Mouse (Mus musculus) midbrain, embryonic 10.5 days (tissue): ENCODE results near the gene Fam19a2. TPM values are rescaled to one million over a fixed set of nuclear protein-coding genes. Genes with fewer than 3 reads are reported as not detected.

Experiments used
- DNase-seq: peaks from one replicate; pipeline ENCODE4 v3.0.0-alpha.2; 2017; ENCODE audit warnings: low spot score
- H3K27ac ChIP-seq: fragments of 300-500 bp; sonication (generic); replicated peaks from 2 replicates; pipeline ENCODE4 v1.5.1; 2016; ENCODE audit warnings: mild to moderate bottlenecking
- H3K27me3 ChIP-seq: fragments of 300-500 bp; sonication (generic); 2 replicates; pipeline ENCODE4 v1.6.1; 2016; ENCODE audit warnings: low read depth, mild to moderate bottlenecking; ENCODE audit not compliant: poor library complexity, severe bottlenecking
- H3K36me3 ChIP-seq: fragments of 300-500 bp; sonication (generic); 2 replicates; pipeline ENCODE4 v1.6.1; 2016; ENCODE audit warnings: mild to moderate bottlenecking, moderate library complexity
- H3K4me1 ChIP-seq: fragments of 300-500 bp; sonication (generic); 2 replicates; pipeline ENCODE4 v1.6.1; 2016
- H3K4me3 ChIP-seq: fragments of 300-500 bp; sonication (generic); 2 replicates; pipeline ENCODE4 v1.5.1; 2016; ENCODE audit warnings: mild to moderate bottlenecking, moderate library complexity
- H3K9me3 ChIP-seq: fragments of 300-500 bp; sonication (generic); replicated peaks from 2 replicates; pipeline ENCODE4 v1.6.1; 2016; ENCODE audit warnings: mild to moderate bottlenecking
- WGBS: fragments of 180-500 bp; shearing (Covaris S2); methylation state at CpG from one replicate; pipeline ENCODE4 v1.1.7; 2016; 5-methylcytosine and 5-hydroxymethylcytosine counted together
- polyA plus RNA-seq: library from polyadenylated mRNA; unstranded; fragments of >200 nt; fragmentation: Nextera tagmentation; extraction: Ambion mirVana; gene quantifications from 2 replicates; pipeline ENCODE4 v1.2.1, GENCODE M21; 2016

The Fam19a2 gene
- polyA plus RNA-seq, 1 experiment from 2014 or later: 1.6 TPM

DNA sequence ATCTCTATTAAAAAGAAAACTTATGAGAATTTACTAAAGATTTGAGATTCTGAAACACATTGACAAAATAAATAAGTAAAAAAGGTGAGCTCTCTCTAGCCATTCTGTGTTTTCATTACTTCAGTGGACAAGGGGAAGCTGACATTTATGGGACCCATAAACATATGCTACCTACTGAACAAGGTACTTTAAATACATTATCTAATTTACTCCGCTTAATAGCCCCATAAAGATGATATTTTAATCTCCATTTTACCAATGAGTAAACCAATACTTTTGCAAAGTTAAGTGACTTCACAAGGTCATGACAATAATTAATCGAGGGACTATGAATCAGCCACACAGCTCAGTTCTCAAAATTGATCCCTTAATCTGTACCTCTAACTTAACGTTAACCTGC, 443.2 kb downstream of the Fam19a2 start:
- no peak overlapping the region for H3K27ac ChIP-seq
- WGBS: 93% methylated on average over 3 of the region's 3 CpGs
- H3K4me3 ChIP-seq: no peak overlapping the region
- no peaks in the 10 kb centered on the region for H3K27me3 ChIP-seq
- no peaks in the 10 kb centered on the region for H3K9me3 ChIP-seq
- H3K4me1 ChIP-seq: no peaks in the 10 kb centered on the region
- no peak for DNase-seq
- no peaks in the 10 kb centered on the region for H3K36me3 ChIP-seq

DNA sequence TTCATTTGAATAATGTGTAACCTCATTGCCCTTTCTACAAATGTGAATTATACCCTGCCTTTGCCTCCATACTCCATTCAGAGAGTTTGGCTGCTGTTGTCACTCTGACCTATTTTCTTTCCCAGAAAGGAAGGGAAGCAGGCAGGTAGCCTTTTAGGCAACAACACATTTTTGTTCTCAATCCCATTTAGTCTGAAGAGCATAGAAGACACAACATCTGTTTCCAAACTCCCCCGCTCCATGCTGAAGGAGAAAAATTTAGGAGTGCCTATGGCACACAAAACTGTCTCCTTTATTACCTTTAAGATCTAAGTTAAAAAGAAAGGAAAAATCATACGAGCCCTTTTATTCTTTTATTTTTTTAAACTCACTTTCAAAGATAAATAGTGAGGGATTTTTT, 446.9 kb downstream of the Fam19a2 start:
- Histone ChIP-seq H3K27me3 (no peaks in the 10 kb centered on the region), H3K9me3 (no peaks in the 10 kb centered on the region), H3K27ac (no peak overlapping the region), H3K4me3 (no peak overlapping the region), H3K4me1 (no peaks in the 10 kb centered on the region), H3K36me3 (no peaks in the 10 kb centered on the region)
- no peak for DNase-seq
- 83% methylated on average over 2 of the region's 2 CpGs for WGBS

DNA sequence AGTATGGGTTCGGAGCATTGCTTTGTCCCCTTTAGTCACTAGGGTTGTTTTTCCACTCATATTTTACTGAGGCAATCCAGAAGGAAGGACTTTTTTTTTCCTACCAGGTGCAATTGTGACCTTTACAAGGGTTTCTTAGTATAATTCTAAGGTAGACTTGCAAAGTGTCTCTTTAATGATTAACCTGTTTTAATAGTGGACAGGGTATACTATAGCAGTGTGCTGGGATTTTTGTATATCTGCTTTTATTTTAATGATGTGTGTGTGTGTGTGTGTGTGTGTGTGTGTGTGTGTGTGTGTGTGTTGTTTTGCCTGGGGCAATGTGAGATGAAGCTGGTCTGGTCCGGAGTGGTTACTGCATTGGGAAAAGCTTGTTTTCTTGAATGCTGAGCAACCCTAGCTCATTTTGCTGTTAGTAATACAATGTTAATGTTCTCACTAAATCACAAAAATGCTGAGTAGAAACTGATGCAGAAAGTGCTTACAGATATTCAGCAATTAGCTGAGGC, 458.2 kb downstream of the Fam19a2 start:
- Histone ChIP-seq H3K4me1 (no peaks in the 10 kb centered on the region), H3K36me3 (no peaks in the 10 kb centered on the region), H3K27ac (no peak overlapping the region), H3K9me3 (no peaks in the 10 kb centered on the region), H3K4me3 (no peak overlapping the region), H3K27me3 (no peaks in the 10 kb centered on the region)
- WGBS: 92% methylated on average over 2 of the region's 2 CpGs
- DNase-seq: no peak

DNA sequence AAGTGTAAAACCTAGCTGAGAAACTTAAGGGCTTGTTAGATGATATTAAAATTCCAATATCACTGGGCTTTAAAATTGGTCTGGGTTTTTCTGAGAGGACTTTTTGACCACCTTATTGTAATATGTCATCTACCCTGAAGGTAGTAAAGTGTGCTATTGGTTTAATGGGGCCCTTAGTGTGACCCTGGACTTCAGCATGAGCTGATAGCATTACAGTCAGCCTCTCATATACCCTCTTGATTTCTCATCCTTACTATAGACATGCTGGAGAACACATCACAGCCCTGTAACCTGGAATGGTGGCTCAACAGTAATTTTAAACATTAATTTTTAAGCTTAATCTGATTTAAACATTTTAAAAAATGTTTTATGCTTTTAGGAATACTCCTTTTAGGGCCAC, 459.8 kb downstream of the Fam19a2 start:
- no peak for DNase-seq
- H3K27ac ChIP-seq: no peak overlapping the region
- no peak overlapping the region for H3K4me3 ChIP-seq
- no peaks in the 10 kb centered on the region for H3K27me3 ChIP-seq
- H3K9me3 ChIP-seq: no peaks in the 10 kb centered on the region
- no peaks in the 10 kb centered on the region for H3K4me1 ChIP-seq
- H3K36me3 ChIP-seq: no peaks in the 10 kb centered on the region

DNA sequence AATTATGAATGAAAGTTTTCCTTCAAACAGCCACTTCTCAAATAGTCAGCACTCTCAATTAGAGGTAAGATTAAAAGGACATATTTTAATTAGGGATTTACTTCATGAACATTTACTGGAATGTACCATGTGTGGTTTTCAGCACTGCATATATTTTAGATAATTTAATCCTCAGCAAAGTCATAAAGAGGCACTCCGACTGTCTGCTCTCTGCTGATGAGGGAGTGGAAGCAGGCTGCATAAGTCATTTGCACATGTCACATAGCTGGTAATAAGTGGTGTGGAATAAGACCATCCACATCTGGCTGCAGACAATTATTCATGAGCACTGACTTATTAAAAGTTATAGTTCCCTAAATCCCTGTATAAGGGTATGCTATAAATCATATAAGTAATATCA, 484.5 kb downstream of the Fam19a2 start:
- no peak overlapping the region for H3K4me3 ChIP-seq
- WGBS: 98% methylated on average over 1 of the region's 1 CpGs
- H3K36me3 ChIP-seq: no peaks in the 10 kb centered on the region
- no peaks in the 10 kb centered on the region for H3K27me3 ChIP-seq
- DNase-seq: no peak
- no peak overlapping the region for H3K27ac ChIP-seq
- no peaks in the 10 kb centered on the region for H3K4me1 ChIP-seq
- H3K9me3 ChIP-seq: no peaks in the 10 kb centered on the region

DNA sequence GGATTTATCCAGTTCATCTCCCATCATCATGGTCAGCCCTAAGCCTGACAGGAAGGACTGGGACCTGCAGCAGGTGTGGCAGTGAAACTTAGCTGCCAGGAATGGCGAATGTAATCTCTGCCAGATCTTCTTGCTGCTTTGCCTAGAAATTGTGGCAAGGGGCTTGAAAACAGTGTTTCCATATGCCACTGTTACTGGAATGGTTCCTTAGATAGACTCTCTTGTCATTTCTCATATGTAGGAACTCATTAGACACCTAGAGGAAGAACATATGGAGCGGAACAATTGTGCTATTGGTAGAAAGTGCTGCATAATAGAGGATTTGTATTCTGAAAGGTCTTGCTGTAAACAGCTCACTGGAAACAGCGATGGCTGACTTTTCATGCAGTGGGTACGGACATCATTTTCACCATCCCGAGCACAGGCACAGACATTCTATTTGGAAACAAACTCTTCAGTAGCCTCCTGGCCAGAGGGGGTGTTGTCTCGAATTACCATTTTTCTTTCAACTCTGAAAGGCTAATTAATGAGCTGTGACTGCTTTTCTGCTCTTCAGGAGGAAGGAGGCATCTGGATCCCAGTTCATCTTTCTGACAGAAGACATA, 488.0 kb downstream of the Fam19a2 start:
- no peak overlapping the region for H3K4me3 ChIP-seq
- H3K27me3 ChIP-seq: no peaks in the 10 kb centered on the region
- WGBS: 73% methylated on average over 6 of the region's 6 CpGs
- no peak overlapping the region for H3K27ac ChIP-seq
- H3K4me1 ChIP-seq: no peaks in the 10 kb centered on the region
- no peaks in the 10 kb centered on the region for H3K36me3 ChIP-seq
- no peak for DNase-seq
- H3K9me3 ChIP-seq: no peaks in the 10 kb centered on the region

DNA sequence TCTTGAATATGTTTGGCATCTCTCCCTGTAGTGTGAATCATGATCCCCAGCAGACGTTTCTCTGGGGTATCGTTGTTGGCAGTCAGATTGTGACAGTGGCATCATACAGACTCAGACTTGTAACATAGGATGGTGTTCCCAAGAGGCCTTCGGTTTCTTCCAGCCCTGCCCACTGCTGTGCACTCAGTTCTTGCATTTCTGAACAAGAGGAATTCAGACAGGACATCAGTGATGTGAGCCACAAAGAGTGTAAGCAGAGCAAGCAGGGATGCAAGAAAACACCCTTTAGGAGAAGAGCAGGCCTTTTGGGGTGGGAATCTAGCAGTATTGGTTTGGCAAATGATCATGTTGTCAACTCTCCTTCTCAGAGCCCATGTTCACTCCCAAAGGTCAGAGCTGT, 489.0 kb downstream of the Fam19a2 start:
- Histone ChIP-seq H3K9me3 (no peaks in the 10 kb centered on the region), H3K27ac (no peak overlapping the region), H3K4me1 (no peaks in the 10 kb centered on the region), H3K27me3 (no peaks in the 10 kb centered on the region), H3K36me3 (no peaks in the 10 kb centered on the region), H3K4me3 (no peak overlapping the region)
- DNase-seq: no peak
- WGBS: 76% methylated on average over 3 of the region's 3 CpGs

DNA sequence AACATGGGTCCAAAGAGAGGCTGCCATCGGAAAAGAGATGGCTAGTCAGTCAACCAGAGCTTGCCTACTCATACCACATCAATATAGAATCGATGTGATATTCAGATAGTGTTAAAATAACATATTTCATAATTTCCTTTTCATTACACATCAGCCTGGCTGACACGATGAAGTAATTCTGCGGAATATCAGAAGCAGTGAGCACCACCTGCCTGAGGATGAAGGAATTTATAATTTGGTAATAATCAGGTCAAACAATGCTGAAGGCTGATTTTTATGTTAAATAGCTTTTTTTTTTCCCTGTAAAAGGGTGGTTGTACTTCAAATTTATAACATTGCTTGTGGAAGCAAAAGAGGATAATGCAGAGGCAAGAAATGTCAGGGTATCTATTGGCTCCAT, 490.2 kb downstream of the Fam19a2 start:
- 93% methylated on average over 4 of the region's 4 CpGs for WGBS
- Histone ChIP-seq H3K27ac (no peak overlapping the region), H3K4me1 (no peaks in the 10 kb centered on the region), H3K27me3 (no peaks in the 10 kb centered on the region), H3K36me3 (no peaks in the 10 kb centered on the region), H3K4me3 (no peak overlapping the region), H3K9me3 (no peaks in the 10 kb centered on the region)
- DNase-seq: no peak

DNA sequence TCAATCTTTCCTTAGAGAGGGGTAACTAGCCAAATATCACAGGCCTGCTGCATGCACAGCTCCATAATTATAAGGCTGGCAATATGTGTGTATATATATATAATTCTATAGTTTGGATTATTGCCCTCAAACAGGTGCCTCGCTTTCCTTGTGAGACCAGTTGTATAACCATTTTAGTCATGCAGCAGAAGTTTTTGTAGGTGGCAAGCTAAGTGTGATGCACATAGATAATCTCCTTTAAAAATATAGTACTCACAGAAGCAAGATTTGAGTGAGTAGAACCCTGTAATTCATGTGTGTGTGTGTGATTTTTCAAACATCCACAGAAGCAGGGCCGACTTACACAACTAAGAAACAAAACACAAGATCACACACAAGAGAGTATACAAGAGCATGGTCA, 525.6 kb downstream of the Fam19a2 start:
- 94% methylated on average over 2 of the region's 2 CpGs for WGBS

More for the DNA sequence above, 525.6 kb downstream of the Fam19a2 start:
- no peaks in the 10 kb centered on the region for H3K9me3 ChIP-seq
- H3K27me3 ChIP-seq: no peaks in the 10 kb centered on the region
- DNase-seq: no peak
- no peak overlapping the region for H3K27ac ChIP-seq
- no peaks in the 10 kb centered on the region for H3K36me3 ChIP-seq
- no peak overlapping the region for H3K4me3 ChIP-seq
- no peaks in the 10 kb centered on the region for H3K4me1 ChIP-seq

Other genes with a start within 250 kb of the Fam19a2 start
- 18.9 and 19.7 TPM in 2 replicates for gene Mon2, start 187.5 kb upstream of the Fam19a2 start, polyA plus RNA-seq
- 68.0 and 73.2 TPM in 2 replicates for gene Usp15, start 67.0 kb upstream of the Fam19a2 start, polyA plus RNA-seq